Mouse (Mus musculus): ENCODE results near the gene Clmn.
"Not testable (repeated sequence)": the region's sequence is repeated elsewhere in the genome, so short reads cannot be mapped to it uniquely, and the experiment has no call there.

Gene Clmn

GRCm38 (mm10) chr12:104838462-104838861, 26.4 kb downstream of the Clmn start:
- no peak for DNase-seq (ENCODE audit: low spot score in 2 of 2)

- DNase-seq (ENCODE audit: low spot score in 2 of 2) = no peak
Observed at GRCm38 (mm10) chr12:104837957-104838401, 26.9 kb downstream of the Clmn start.

- peak; percentile 75 to 82 for DNase-seq (ENCODE audit: low spot score in 2 of 2)
Observed at GRCm38 (mm10) chr12:104837111-104837837, 27.6 kb downstream of the Clmn start.

GRCm38 (mm10) chr12:104836230-104836629, 28.6 kb downstream of the Clmn start:
- no peak for DNase-seq (ENCODE audit: low spot score in 2 of 2)

GRCm38 (mm10) chr12:104835369-104836094, 29.3 kb downstream of the Clmn start:
- no peak for DNase-seq (ENCODE audit: low spot score in 2 of 2)

GRCm38 (mm10) chr12:104834772-104835171, 30.1 kb downstream of the Clmn start:
- DNase-seq (ENCODE audit: low spot score in 2 of 2) = no peak

GRCm38 (mm10) chr12:104830666-104831435, 34.0 kb downstream of the Clmn start:
- DNase-seq (ENCODE audit: low spot score in 2 of 2) = no peak

GRCm38 (mm10) chr12:104830283-104830639, 34.6 kb downstream of the Clmn start:
- no peak for DNase-seq (ENCODE audit: low spot score in 2 of 2)

GRCm38 (mm10) chr12:104829596-104830282, 35.1 kb downstream of the Clmn start:
- DNase-seq (ENCODE audit: low spot score in 2 of 2) = no peak

- not testable (repeated sequence) for DNase-seq (ENCODE audit: low spot score in 2 of 2)
Observed at GRCm38 (mm10) chr12:104828986-104829385, 35.9 kb downstream of the Clmn start.

- DNase-seq (ENCODE audit: low spot score in 2 of 2) = no peak
Observed at GRCm38 (mm10) chr12:104827721-104828120, 37.2 kb downstream of the Clmn start.

GRCm38 (mm10) chr12:104824907-104825267, 40.0 kb downstream of the Clmn start:
- DNase-seq (ENCODE audit: low spot score in 2 of 2) = no peak

GRCm38 (mm10) chr12:104824244-104824906, 40.5 kb downstream of the Clmn start:
- DNase-seq (ENCODE audit: low spot score in 2 of 2) = no peak

GRCm38 (mm10) chr12:104823722-104824121, 41.2 kb downstream of the Clmn start:
- no peak for DNase-seq (ENCODE audit: low spot score in 2 of 2)

GRCm38 (mm10) chr12:104822838-104823599, 41.9 kb downstream of the Clmn start:
- no peak for DNase-seq (ENCODE audit: low spot score in 2 of 2)

- DNase-seq (ENCODE audit: low spot score in 2 of 2) = no peak
Observed at GRCm38 (mm10) chr12:104822151-104822550, 42.7 kb downstream of the Clmn start.

GRCm38 (mm10) chr12:104820061-104820460, 44.8 kb downstream of the Clmn start:
- DNase-seq (ENCODE audit: low spot score in 2 of 2) = no peak

GRCm38 (mm10) chr12:104819050-104819449, 45.8 kb downstream of the Clmn start:
- no peak for DNase-seq (ENCODE audit: low spot score in 2 of 2)

GRCm38 (mm10) chr12:104818057-104818456, 46.8 kb downstream of the Clmn start:
- DNase-seq (ENCODE audit: low spot score in 2 of 2) = no peak

- no peak for DNase-seq (ENCODE audit: low spot score in 2 of 2)
Observed at GRCm38 (mm10) chr12:104817172-104817866, 47.6 kb downstream of the Clmn start.
